Mouse (Mus musculus): ENCODE results near the gene Tnip2. TPM values are rescaled to one million over a fixed set of nuclear protein-coding genes. Genes with fewer than 3 reads are reported as not detected.

Gene Tnip2
- total and polyA plus RNA-seq, 3 experiments: 16.0 to 26.8 (median 23.4) TPM

DNA sequence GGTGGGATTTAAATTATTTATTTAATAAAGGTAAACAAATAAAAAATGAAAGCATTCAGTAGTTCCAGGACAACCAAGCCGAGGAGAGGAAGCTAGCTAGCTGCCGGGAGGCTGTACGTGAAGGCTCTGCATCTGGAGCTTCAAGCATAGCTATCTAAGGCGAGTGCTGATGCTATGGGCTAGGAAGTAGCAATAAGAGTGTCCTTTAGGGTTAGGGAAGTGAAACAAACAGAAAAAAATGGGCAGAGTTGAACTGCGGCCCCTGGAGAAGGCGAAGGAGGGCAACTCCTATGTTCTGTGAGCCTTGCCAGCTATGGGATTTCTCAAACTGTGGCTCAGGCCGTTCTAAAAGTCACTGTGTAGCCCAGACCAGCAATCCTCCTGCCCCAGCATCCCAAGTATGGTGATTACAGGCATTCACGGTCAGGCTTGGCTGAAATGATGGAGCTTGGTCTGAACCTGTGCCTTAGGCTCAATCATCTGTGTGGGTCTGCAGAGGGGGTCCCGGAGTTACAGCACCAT, 5.7 kb upstream of the Tnip2 start:
- peak; percentile 54 for DNase-seq (ENCODE audit: extremely low read depth)
- H3K79me2 ChIP-seq (replicated peaks; ENCODE audit: control insufficient read depth, extremely low read depth, insufficient read depth, poor library complexity, severe bottlenecking): no peaks in the 10 kb centered on the region
- H3K36me3 ChIP-seq (replicated peaks in 1 of 2; ENCODE audit: control insufficient read depth in 1 of 2, insufficient read depth in 1 of 2, low read length in 1 of 2): no peaks in the 10 kb centered on the region
- TF ChIP-seq ELF1 (IDR thresholded peaks at IDR 0.05; ENCODE audit: low read depth, low read length): no peak
- TF ChIP-seq ZNF384 (IDR thresholded peaks at IDR 0.05; ENCODE audit: low read depth, low read length): peak; percentile 81
- TF ChIP-seq MAFK (IDR thresholded peaks at IDR 0.05; ENCODE audit: insufficient replicate concordance, low read length): no peak
- 0 out of 2 replicates have a peak, but pooled peaks have one; percentile 14 for TF ChIP-seq TBP (conservative IDR thresholded peaks at IDR 0.05; ENCODE audit: low read depth, low read length)
- peak; percentile 15; the same call in 1 of the 2 replicates for TF ChIP-seq MEF2A (IDR thresholded peaks at IDR 0.05; ENCODE audit: borderline replicate concordance, low read depth, low read length)
- 0 out of 2 replicates have a peak, but pooled peaks have one; percentile 24 for TF ChIP-seq RCOR1 (conservative IDR thresholded peaks at IDR 0.05; ENCODE audit: low read depth, low read length)
- peak; percentile 32; the same call in 1 of the 2 replicates for TF ChIP-seq POLR2A (IDR thresholded peaks at IDR 0.05; ENCODE audit: low read depth, low read length)
- no peak for TF ChIP-seq JUND (conservative IDR thresholded peaks at IDR 0.05; ENCODE audit: low read depth, low read length)
- TF ChIP-seq BHLHE40 (IDR thresholded peaks at IDR 0.05; ENCODE audit: low read depth, low read length): no peak
- TF ChIP-seq EP300 (IDR thresholded peaks at IDR 0.05; ENCODE audit: low read length): peak; percentile 54; the same call in 1 of the 2 replicates
- no peak for TF ChIP-seq MAZ (IDR thresholded peaks at IDR 0.05; ENCODE audit: low read depth, low read length)
- TF ChIP-seq TCF12 (IDR thresholded peaks at IDR 0.05; ENCODE audit: low read depth, low read length): 0 out of 2 replicates have a peak, but pooled peaks have one; percentile 23
- 0 out of 2 replicates have a peak, but pooled peaks have one; percentile 15 for TF ChIP-seq MYC (IDR thresholded peaks at IDR 0.05; ENCODE audit: low read depth, low read length)
- peak; percentile 36; the same call in 1 of the 2 replicates for TF ChIP-seq UBTF (IDR thresholded peaks at IDR 0.05; ENCODE audit: low read depth, low read length)
- TF ChIP-seq IRF4 (IDR thresholded peaks at IDR 0.05; ENCODE audit: low read depth, low read length): peak; percentile 81
- no peak for TF ChIP-seq POLR2AphosphoS2 (IDR thresholded peaks at IDR 0.05; ENCODE audit: low read depth, low read length)
- peak overlapping the region; percentile 22 for H3K4me2 ChIP-seq (ENCODE audit: insufficient read depth, low read depth, poor library complexity, severe bottlenecking)
- dilution Hi-C loops (cut with MboI; ENCODE audit: extremely low pct_ligation_motif_present, extremely low pct_unique_long_range_greater_than_20kb, low sequenced_read_pairs) (no loop called here), in situ Hi-C loops (cut with MboI; ENCODE audit: low pct_ligation_motif_present, low pct_unique_long_range_greater_than_20kb, low sequenced_read_pairs) (no loop called here)
- H3K27me3 ChIP-seq (replicated peaks): no peaks in the 10 kb centered on the region
- H3K9me3 ChIP-seq (replicated peaks; ENCODE audit: low read length): no peaks in the 10 kb centered on the region
- H3K4me3 ChIP-seq (replicated peaks in 1 of 3; ENCODE audit: low read depth in 2 of 3, low read length in 2 of 3, poor library complexity in 1 of 3): no peak overlapping the region
- H3K27ac ChIP-seq (ENCODE audit: insufficient read depth, low read depth): peak overlapping the region; percentile 68
- H3K4me1 ChIP-seq (ENCODE audit: control insufficient read depth in 1 of 2, insufficient read depth in 2 of 2): peaks cover 32 to 58% of the 10 kb centered on the region in 2 experiments
- H3K9ac ChIP-seq (ENCODE audit: insufficient read depth, low read depth): no peak overlapping the region

- Histone ChIP-seq H3K27ac (ENCODE audit: insufficient read depth, low read depth) (no peak overlapping the region), H3K27me3 (replicated peaks) (no peaks in the 10 kb centered on the region), H3K4me1 (ENCODE audit: control insufficient read depth in 1 of 2, insufficient read depth in 2 of 2) (peaks cover 27 to 51% of the 10 kb centered on the region in 2 experiments), H3K79me2 (replicated peaks; ENCODE audit: control insufficient read depth, extremely low read depth, insufficient read depth, poor library complexity, severe bottlenecking) (peaks cover 4% of the 10 kb centered on the region), H3K9me3 (replicated peaks; ENCODE audit: low read length) (no peaks in the 10 kb centered on the region), H3K9ac (ENCODE audit: insufficient read depth, low read depth) (no peak overlapping the region), H3K4me3 (replicated peaks in 1 of 3; ENCODE audit: low read depth in 2 of 3, low read length in 2 of 3, poor library complexity in 1 of 3) (no peak overlapping the region), H3K36me3 (replicated peaks in 1 of 2; ENCODE audit: control insufficient read depth in 1 of 2, insufficient read depth in 1 of 2, low read length in 1 of 2) (no peaks in the 10 kb centered on the region), H3K4me2 (ENCODE audit: insufficient read depth, low read depth, poor library complexity, severe bottlenecking) (no peak overlapping the region)
- DNase-seq (ENCODE audit: extremely low read depth): peak; percentile 92
- TF ChIP-seq IRF4 (IDR thresholded peaks at IDR 0.05; ENCODE audit: low read depth, low read length) (peak; percentile 29; the same call in 1 of the 2 replicates), MYC (IDR thresholded peaks at IDR 0.05; ENCODE audit: low read depth, low read length) (0 out of 2 replicates have a peak, but pooled peaks have one; percentile 74), CHD1 (IDR thresholded peaks at IDR 0.05; ENCODE audit: low read depth, low read length) (no peak), ZC3H11A (IDR thresholded peaks at IDR 0.05; ENCODE audit: low read depth, low read length) (0 out of 2 replicates have a peak, but pooled peaks have one; percentile 7), CTCF (conservative IDR thresholded peaks at IDR 0.05 in 1 of 2, IDR thresholded peaks at IDR 0.05 in 1 of 2; ENCODE audit: low read depth in 2 of 2, low read length in 2 of 2) (peak; percentile 70 to 92), JUN (IDR thresholded peaks at IDR 0.05; ENCODE audit: insufficient read depth, low read depth, low read length) (no peak), SMC3 (IDR thresholded peaks at IDR 0.05; ENCODE audit: low read depth, low read length) (peak; percentile 87), RAD21 (IDR thresholded peaks at IDR 0.05; ENCODE audit: low read depth, low read length) (peak; percentile 79), TCF12 (IDR thresholded peaks at IDR 0.05; ENCODE audit: low read depth, low read length) (no peak)
- in situ Hi-C loops (cut with MboI; ENCODE audit: low pct_ligation_motif_present, low pct_unique_long_range_greater_than_20kb, low sequenced_read_pairs) (no loop called here), dilution Hi-C loops (cut with MboI; ENCODE audit: extremely low pct_ligation_motif_present, extremely low pct_unique_long_range_greater_than_20kb, low sequenced_read_pairs) (no loop called here)
Observed at GRCm38 (mm10) chr5:34517913-34518312, 4.1 kb upstream of the Tnip2 start.

Data from CH12.LX (cell line).